Mouse (Mus musculus) liver, adult 2 months (tissue): ENCODE measurements around the gene Cdca4.

Experiments used
- CTCF ChIP-seq: fragments of 200-500 bp; IDR thresholded peaks from 2 replicates; pipeline ENCODE4 v1.5.1; 2011; ENCODE audit warnings: low read depth, low read length, control low read depth
- POLR2A ChIP-seq: fragments of 200-500 bp; IDR thresholded peaks from 2 replicates; pipeline ENCODE4 v1.6.1; 2011; ENCODE audit warnings: low read length, control low read depth; ENCODE audit not compliant: insufficient read depth; ENCODE audit errors: extremely low read depth

- TF ChIP-seq CTCF (peak; percentile 78), POLR2A (no peak)
Observed at GRCm38 (mm10) chr12:112816294-112816693, 12.9 kb downstream of the Cdca4 start.
